26 mouse cellular contexts compared by ENCODE assay signal in genomic region chr8:121461192-121461591, GRCm38 (mm10).
DNase-seq lines count a peak whose midpoint lies in the region; ATAC-seq lines count a peak whose summit lies in the region.
"Had no signal": no experiment of that assay in that cellular context is flagged by ENCODE, and none has a peak within 500 bp of the region (broad histone marks: within the 10 kb centered on the region; RNA-seq: fewer than 3 reads in every experiment).

No protein-coding gene starts in this region.

- H3K4me1 ChIP-seq in kidney, embryonic 16.5 days (ENCODE audit: insufficient read depth, low read length), result no peaks in the 10 kb centered on the region
- no peaks in the 10 kb centered on the region for H3K4me1 ChIP-seq in midbrain, embryonic 11.5 days (ENCODE audit: control insufficient read depth, insufficient read depth, low read length)
- no peaks in the 10 kb centered on the region for H3K4me1 ChIP-seq in midbrain, embryonic 15.5 days
- H3K4me1 ChIP-seq: forebrain, embryonic 12.5 days; forebrain, embryonic 15.5 days; hindbrain, embryonic 13.5 days had no signal

- no peak overlapping the region for H3K4me3 ChIP-seq in kidney, embryonic 16.5 days (ENCODE audit: low read length)
- H3K4me3 ChIP-seq in midbrain, embryonic 11.5 days (ENCODE audit: low read depth, low read length), result no peak overlapping the region
- no peak overlapping the region for H3K4me3 ChIP-seq in midbrain, embryonic 15.5 days
- H3K4me3 ChIP-seq: embryonic facial prominence, embryonic 13.5 days; erythroblast, embryonic 14.5 days; forebrain, embryonic 12.5 days; forebrain, embryonic 15.5 days; heart, embryonic 12.5 days; heart, embryonic 15.5 days; hindbrain, embryonic 10.5 days; hindbrain, embryonic 13.5 days had no signal

- no peak overlapping the region for H3K4me2 ChIP-seq in kidney, embryonic 16.5 days (replicated peaks; ENCODE audit: low read depth, low read length)
- H3K4me2 ChIP-seq in midbrain, embryonic 11.5 days, result no peak overlapping the region
- H3K4me2 ChIP-seq in midbrain, embryonic 15.5 days, result no peak overlapping the region
- H3K4me2 ChIP-seq: embryonic facial prominence, embryonic 13.5 days; forebrain, embryonic 12.5 days; forebrain, embryonic 15.5 days; heart, embryonic 12.5 days; heart, embryonic 15.5 days; hindbrain, embryonic 13.5 days had no signal

- H3K36me3 ChIP-seq in kidney, embryonic 16.5 days (ENCODE audit: insufficient read depth, low read length), result no peaks in the 10 kb centered on the region
- no peaks in the 10 kb centered on the region for H3K36me3 ChIP-seq in midbrain, embryonic 11.5 days (ENCODE audit: control insufficient read depth, insufficient read depth, low read length)
- no peaks in the 10 kb centered on the region for H3K36me3 ChIP-seq in midbrain, embryonic 15.5 days (replicated peaks)
- H3K36me3 ChIP-seq: embryonic facial prominence, embryonic 13.5 days; forebrain, embryonic 12.5 days; forebrain, embryonic 15.5 days; G1E; heart, embryonic 12.5 days; heart, embryonic 15.5 days; hindbrain, embryonic 10.5 days; hindbrain, embryonic 13.5 days had no signal

- H3K27me3 ChIP-seq in kidney, embryonic 16.5 days (ENCODE audit: insufficient read depth, low read length), result no peaks in the 10 kb centered on the region
- no peaks in the 10 kb centered on the region for H3K27me3 ChIP-seq in midbrain, embryonic 11.5 days (ENCODE audit: control insufficient read depth, insufficient read depth, low read length)
- no peaks in the 10 kb centered on the region for H3K27me3 ChIP-seq in midbrain, embryonic 15.5 days (replicated peaks)
- H3K27me3 ChIP-seq: embryonic facial prominence, embryonic 13.5 days; forebrain, embryonic 12.5 days; forebrain, embryonic 15.5 days; heart, embryonic 12.5 days; heart, embryonic 15.5 days; hindbrain, embryonic 13.5 days had no signal

- no peak overlapping the region for H3K9ac ChIP-seq in kidney, embryonic 16.5 days (replicated peaks; ENCODE audit: low read length)
- H3K9ac ChIP-seq in midbrain, embryonic 11.5 days (ENCODE audit: low read length), result no peak overlapping the region
- H3K9ac ChIP-seq in midbrain, embryonic 15.5 days, result no peak overlapping the region
- H3K9ac ChIP-seq: embryonic facial prominence, embryonic 13.5 days; forebrain, embryonic 12.5 days; forebrain, embryonic 15.5 days; heart, embryonic 12.5 days; heart, embryonic 15.5 days; hindbrain, embryonic 13.5 days had no signal

- 31% methylated on average over 3 of the region's 3 CpGs for WGBS in kidney, embryonic 16.5 days
- 66% methylated on average over 3 of the region's 3 CpGs for WGBS in midbrain, embryonic 11.5 days
- WGBS in midbrain, embryonic 15.5 days, result 68% methylated on average over 3 of the region's 3 CpGs

- peak; percentile 26 for DNase-seq in adrenal gland, adult 8-10 months
- DNase-seq in adrenal gland, postnatal 36 days, result no peak
- DNase-seq in kidney, postnatal 25 days, result no peak
- peak; percentile 37 for DNase-seq in midbrain, embryonic 11.5 days (ENCODE audit: low spot score, missing footprints)
- DNase-seq in right cerebral cortex, postnatal 36 days (ENCODE audit: low spot score in 2 of 2), result no peak
- DNase-seq: adrenal gland, postnatal 14 days; B cell, adult 2 months; cerebellum, adult 18-20 months; cerebellum, adult 9-11 months; cerebellum, postnatal 25 days; gastrocnemius, postnatal 25 days; heart, adult 18-20 months; heart, postnatal 10 days; heart, postnatal 36 days had no signal

- peak; percentile 67; the same call in 1 of the 2 replicates for ATAC-seq in kidney, embryonic 16.5 days (ENCODE audit: low FRiP score, low TSS enrichment)
- ATAC-seq in midbrain, embryonic 11.5 days (ENCODE audit: low FRiP score), result no peak
- ATAC-seq in midbrain, embryonic 15.5 days (replicated peaks), result no peak
- ATAC-seq: forebrain, embryonic 15.5 days; hindbrain, embryonic 16.5 days had no signal

- H3K27ac ChIP-seq in kidney, embryonic 16.5 days (ENCODE audit: low read length), result no peak overlapping the region
- no peak overlapping the region for H3K27ac ChIP-seq in midbrain, embryonic 11.5 days (ENCODE audit: low read depth, low read length)
- no peak overlapping the region for H3K27ac ChIP-seq in midbrain, embryonic 15.5 days
- H3K27ac ChIP-seq: embryonic facial prominence, embryonic 13.5 days; forebrain, embryonic 12.5 days; forebrain, embryonic 15.5 days; heart, embryonic 15.5 days; hindbrain, embryonic 10.5 days; hindbrain, embryonic 13.5 days had no signal

- no peaks in the 10 kb centered on the region for H3K9me3 ChIP-seq in kidney, embryonic 16.5 days (ENCODE audit: low read length)
- H3K9me3 ChIP-seq in midbrain, embryonic 11.5 days (ENCODE audit: control insufficient read depth, low read length), result no peaks in the 10 kb centered on the region
- H3K9me3 ChIP-seq in midbrain, embryonic 15.5 days, result no peaks in the 10 kb centered on the region
- H3K9me3 ChIP-seq: embryonic facial prominence, embryonic 13.5 days; forebrain, embryonic 12.5 days; forebrain, embryonic 15.5 days; heart, embryonic 12.5 days; heart, embryonic 15.5 days; hindbrain, embryonic 10.5 days; hindbrain, embryonic 13.5 days had no signal

Comparison
In these comparisons a context has a peak if more than half of its experiments do, and no peak if none do; other contexts are left out.
1. DNase-seq: peak in adrenal gland, adult 8-10 months (single experiment) and midbrain, embryonic 11.5 days (single experiment); none in adrenal gland, postnatal 36 days (0 of 2), kidney, postnatal 25 days (0 of 2) and right cerebral cortex, postnatal 36 days (0 of 2).